Mouse (Mus musculus) urinary bladder, postnatal 0 days (tissue): Measurements from ENCODE around the gene Syn3. TPM values are rescaled to one million over a fixed set of nuclear protein-coding genes. Genes with fewer than 3 reads are reported as not detected.

ENCODE experiments used
- polyA plus RNA-seq: library from polyadenylated mRNA; unstranded; fragments of >200 nt; fragmentation: Nextera tagmentation; extraction: Ambion mirVana; gene quantifications from 2 replicates; pipeline ENCODE4 v1.2.1, GENCODE M21; 2015

The Syn3 gene
- polyA plus RNA-seq: 0.62 and 0.70 TPM in 2 replicates

GRCm38 (mm10) chr10:86498673-86499391 is at the start of gene Syn3:
Syn3 (minus strand) TSS chr10:86498896.

GRCm38 (mm10) chr10:86300293-86301116 is 198.2 kb downstream of the Syn3 start, which contains the start of gene Timp3:
Timp3 (plus strand) TSS chr10:86300372.

GRCm38 (mm10) chr10:86021749-86022473 is 476.8 kb downstream of the Syn3 start, which contains the start of gene Fbxo7:
Fbxo7 (plus strand) TSS chr10:86021972.

GRCm38 (mm10) chr10:86011781-86012180 is 486.9 kb downstream of the Syn3 start, which contains the start of gene Bpifc:
Bpifc (minus strand) TSS chr10:86011895.

Other genes with a start within 250 kb of the Syn3 start
- gene Timp3, start 198.5 kb downstream of the Syn3 start, polyA plus RNA-seq: 73.6 and 94.6 TPM in 2 replicates
- gene Hsp90b1, start 206.6 kb upstream of the Syn3 start, polyA plus RNA-seq: 269 and 340 TPM in 2 replicates
- gene Ttc41, start 206.9 kb upstream of the Syn3 start, polyA plus RNA-seq: 0.41 and 0.67 TPM in 2 replicates